Mouse (Mus musculus): Measurements from ENCODE around the gene Shank1.

The Shank1 gene

DNA sequence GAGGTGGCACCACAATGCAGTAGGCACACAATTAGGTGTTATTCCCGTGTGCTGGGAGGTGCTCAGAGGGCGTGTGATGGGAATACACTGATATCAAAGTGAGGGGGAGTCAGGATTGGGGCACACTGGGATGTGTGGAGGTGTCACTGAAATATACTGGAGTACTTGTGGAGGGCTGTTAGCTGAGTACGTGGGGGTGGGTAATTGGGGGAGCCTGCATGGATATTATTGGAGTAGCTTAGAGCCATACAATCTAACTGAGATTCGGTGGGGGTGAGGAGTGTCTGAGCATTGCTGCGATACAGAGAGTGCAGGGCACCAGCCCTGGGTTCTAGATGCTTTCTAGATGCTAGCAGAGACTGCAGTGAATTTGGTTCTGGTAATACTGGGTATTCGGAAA is 30.2 kb downstream of the Shank1 start:
- no peak for DNase-seq (ENCODE audit: low read depth, low spot score)

DNA sequence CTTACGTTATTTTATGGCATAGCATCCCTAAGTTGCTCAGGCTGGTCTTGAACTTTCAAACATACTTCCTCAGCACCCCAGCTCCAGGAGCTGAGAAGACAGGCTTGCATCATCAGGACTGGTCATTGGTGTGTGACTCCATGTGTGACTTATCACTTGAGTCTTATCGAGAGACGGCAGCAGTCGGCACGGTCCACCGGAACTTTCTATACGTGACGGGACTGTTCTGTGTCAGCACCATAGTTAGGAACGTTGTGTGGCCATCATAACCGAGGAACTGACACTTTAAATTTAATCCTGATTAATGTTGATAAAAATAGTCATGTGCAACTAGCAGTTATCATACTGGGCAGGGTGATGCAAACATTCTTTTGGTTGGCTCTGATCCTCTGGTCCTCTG is 31.1 kb downstream of the Shank1 start:
- no peak for DNase-seq (ENCODE audit: low read depth, low spot score)

DNA sequence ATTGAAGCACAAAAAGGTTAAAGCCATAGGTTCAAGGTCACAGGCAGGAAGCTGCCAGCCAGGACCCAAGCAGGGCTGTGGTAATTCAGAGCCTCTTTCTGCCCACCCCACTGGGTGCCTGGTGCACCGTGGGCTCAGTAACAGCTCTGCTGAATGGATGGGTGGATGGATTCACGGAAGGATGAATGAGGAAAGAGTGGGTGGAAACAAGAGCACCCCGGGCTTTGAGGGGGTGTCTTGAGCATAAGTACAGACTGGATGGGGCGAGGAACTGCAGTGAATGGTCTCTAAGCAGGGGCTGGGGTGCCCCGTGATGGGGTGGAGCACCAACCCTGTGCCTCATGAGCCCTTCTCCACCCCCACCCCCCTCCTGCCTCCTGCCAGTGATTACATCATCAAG is 31.7 kb downstream of the Shank1 start:
- DNase-seq (ENCODE audit: low read depth, low spot score) = no peak

GRCm38 (mm10) chr7:44343459-44344015 is 33.5 kb downstream of the Shank1 start:
- no peak for DNase-seq (ENCODE audit: low read depth, low spot score)

- no peak for DNase-seq (ENCODE audit: low read depth, low spot score)
Observed at GRCm38 (mm10) chr7:44344622-44345021, 34.6 kb downstream of the Shank1 start.

GRCm38 (mm10) chr7:44349043-44349442 is 39.0 kb downstream of the Shank1 start:
- peak; percentile 88 for DNase-seq (ENCODE audit: low read depth, low spot score)

GRCm38 (mm10) chr7:44350957-44351711 is 41.1 kb downstream of the Shank1 start:
- DNase-seq (ENCODE audit: low read depth, low spot score) = peak; percentile 91

DNA sequence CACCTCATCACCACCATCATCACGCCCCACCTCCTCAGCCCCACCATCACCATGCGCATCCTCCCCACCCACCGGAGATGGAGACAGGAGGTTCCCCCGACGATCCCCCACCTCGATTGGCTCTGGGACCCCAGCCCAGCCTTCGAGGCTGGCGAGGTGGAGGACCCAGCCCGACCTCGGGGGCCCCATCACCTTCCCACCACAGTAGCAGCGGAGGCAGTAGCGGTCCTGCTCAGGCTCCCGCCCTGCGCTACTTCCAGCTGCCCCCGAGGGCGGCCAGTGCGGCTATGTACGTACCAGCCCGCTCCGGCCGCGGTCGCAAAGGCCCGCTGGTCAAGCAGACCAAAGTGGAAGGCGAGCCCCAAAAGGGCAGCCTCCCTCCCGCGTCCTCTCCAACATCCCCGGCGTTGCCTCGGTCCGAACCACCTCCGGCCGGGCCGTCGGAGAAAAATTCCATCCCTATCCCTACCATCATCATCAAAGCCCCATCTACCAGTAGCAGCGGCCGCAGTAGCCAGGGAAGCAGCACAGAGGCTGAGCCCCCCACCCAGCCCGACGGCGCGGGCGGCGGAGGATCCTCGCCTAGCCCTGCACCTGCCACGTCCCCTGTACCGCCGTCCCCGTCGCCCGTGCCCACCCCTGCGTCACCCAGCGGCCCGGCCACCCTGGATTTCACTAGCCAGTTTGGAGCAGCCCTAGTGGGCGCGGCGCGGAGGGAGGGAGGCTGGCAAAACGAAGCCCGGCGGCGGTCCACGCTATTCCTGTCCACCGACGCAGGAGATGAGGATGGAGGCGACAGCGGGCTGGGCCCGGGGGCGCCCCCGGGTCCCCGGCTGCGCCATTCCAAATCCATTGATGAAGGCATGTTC is 42.1 kb downstream of the Shank1 start:
- DNase-seq (ENCODE audit: low read depth, low spot score) = no peak

GRCm38 (mm10) chr7:44352750-44353600 is 42.9 kb downstream of the Shank1 start:
- no peak for DNase-seq (ENCODE audit: low read depth, low spot score)

- DNase-seq (ENCODE audit: low read depth, low spot score) = no peak
Observed at GRCm38 (mm10) chr7:44353601-44354340, 43.7 kb downstream of the Shank1 start.

DNA sequence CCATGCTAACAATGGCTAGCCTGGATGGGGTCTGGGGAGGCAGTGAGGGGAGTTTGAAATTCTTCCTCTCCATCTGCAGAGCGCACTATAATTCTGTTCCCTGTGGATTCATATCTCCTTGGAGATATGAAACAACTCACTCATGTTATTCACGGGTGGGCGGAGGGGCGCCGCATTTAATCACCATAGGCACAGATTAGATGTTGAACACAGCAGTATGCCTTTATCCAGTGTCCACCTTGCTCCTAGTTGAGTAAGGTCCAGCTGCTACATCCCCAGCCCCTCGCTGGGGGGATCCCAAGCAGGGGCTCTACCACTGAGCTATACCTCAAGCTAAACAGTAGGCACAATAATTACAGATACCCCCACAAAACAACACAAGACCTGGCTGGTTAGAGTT is 45.4 kb downstream of the Shank1 start:
- DNase-seq (ENCODE audit: low read depth, low spot score) = no peak

DNA sequence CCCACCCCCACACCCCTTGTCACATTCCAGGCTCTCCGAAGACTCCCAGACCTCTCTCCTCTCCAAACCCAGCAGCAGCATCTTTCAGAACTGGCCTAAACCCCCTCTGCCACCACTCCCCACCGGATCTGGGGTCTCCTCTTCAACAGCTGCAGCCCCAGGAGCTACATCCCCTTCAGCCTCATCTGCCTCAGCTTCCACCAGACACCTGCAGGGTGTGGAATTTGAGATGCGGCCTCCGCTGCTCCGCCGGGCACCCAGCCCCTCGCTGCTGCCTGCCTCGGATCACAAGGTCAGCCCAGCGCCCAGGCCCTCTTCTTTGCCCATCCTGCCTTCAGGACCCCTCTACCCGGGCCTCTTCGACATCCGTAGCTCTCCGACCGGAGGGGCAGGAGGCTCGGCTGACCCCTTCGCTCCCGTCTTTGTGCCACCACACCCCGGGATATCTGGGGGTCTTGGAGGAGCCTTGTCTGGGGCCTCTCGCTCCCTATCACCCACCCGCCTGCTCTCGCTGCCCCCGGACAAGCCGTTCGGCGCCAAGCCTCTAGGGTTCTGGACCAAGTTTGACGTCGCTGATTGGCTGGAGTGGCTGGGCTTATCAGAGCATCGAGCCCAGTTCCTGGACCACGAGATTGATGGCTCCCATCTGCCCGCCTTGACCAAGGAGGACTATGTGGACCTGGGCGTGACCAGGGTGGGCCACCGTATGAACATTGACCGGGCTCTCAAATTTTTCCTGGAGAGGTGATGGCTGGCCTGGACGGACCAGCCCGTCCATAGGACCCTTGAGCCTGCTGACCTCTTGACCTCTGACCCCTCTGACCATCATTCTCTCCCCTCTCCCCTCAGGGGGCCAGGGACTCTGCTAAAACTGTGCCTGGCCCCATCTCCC is 46.8 kb downstream of the Shank1 start:
- DNase-seq (ENCODE audit: low read depth, low spot score) = peak; percentile 83

- DNase-seq (ENCODE audit: low read depth, low spot score) = no peak
Observed at GRCm38 (mm10) chr7:44357531-44357930, 47.5 kb downstream of the Shank1 start.

- no peak for DNase-seq (ENCODE audit: low read depth, low spot score)
Observed at GRCm38 (mm10) chr7:44358012-44358411, 48.0 kb downstream of the Shank1 start.

- peak; percentile 58 for DNase-seq (ENCODE audit: low read depth, low spot score)
Observed at GRCm38 (mm10) chr7:44358886-44359654, 49.0 kb downstream of the Shank1 start.

DNA sequence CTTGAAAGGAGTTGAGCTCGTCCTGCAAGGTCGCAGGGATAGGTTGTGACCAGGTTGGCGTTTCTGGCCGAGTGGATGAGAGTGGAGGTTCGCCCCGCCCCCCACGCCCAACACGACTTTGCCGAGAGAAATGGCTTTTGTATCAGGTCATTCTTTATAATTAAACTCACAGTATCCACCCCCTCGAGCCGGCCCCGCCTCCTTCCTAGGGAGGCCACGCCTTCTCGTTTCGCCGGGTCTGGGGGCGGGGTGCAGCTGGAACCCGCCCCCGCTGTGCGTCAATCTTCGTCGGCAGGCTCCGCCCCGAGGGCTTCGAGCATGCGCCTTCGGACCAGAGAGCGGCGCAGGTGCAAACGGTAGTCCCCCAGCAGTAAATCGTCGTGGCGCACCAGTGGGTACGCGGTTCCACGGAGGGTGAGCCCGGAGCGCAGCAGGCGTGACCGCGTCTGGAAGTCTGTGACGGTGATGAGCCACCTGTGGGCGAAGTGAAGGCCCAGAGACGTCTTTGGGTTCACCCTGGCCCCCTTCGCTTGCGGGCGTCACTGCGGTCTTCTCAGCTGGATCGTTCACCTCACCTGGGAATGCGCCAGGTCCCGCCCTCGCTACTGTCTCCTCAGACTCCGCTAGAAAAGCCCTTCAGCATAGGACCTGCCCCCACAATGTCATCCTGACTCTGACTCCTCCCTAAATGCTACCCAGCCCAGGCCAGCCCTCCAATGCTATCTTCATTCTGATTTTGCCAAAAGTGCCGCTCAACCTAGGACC is 50.0 kb downstream of the Shank1 start:
- DNase-seq (ENCODE audit: low read depth, low spot score) = peak; percentile 97

DNA sequence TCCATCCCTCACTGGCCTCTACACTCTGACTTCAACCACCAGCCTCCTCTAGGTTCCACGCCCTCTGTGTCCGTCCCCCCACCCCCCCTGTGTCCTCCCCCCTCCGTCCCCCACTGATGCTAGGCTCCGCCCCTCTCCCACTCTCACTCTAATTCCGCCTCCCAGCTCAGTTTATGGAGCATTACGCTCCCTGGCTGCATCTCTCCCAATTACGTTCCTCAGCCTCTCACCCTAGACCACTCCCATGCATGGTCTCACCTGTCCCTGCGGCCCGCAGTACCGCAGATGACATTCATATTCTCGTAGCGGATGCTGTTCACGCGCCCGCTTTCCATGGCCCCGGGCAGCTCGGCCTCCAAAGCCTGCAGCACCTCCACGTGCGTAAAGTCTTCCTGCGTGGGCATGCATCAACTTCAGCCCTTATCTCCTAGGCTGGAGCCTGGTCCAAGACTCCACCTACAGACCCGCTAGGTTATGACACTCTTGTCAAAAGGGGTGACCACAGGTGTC is 50.8 kb downstream of the Shank1 start:
- DNase-seq (ENCODE audit: low read depth, low spot score) = peak; percentile 61

GRCm38 (mm10) chr7:44372678-44373077 is 62.6 kb downstream of the Shank1 start:
- no peak for DNase-seq (ENCODE audit: low read depth, low spot score)
